Mouse (Mus musculus) effector memory CD4-positive, alpha-beta T cell, adult 5 months (primary cell): ENCODE results near the gene Slc6a2. TPM values are rescaled to one million over a fixed set of nuclear protein-coding genes. Genes with fewer than 3 reads are reported as not detected.

ENCODE experiments used
- polyA plus RNA-seq: library from polyadenylated mRNA; unstranded; fragments of 100-300 nt; shearing (Covaris generic); gene quantifications from one replicate; pipeline ENCODE4 v1.2.1, GENCODE M21; 2017

Gene Slc6a2
- not detected for polyA plus RNA-seq

GRCm38 (mm10) chr8:92959779-92960178, at the start of gene Slc6a2:
TSS of gene Slc6a2 (plus strand) at chr8:92960079.

GRCm38 (mm10) chr8:93048092-93048491, 88.2 kb downstream of the Slc6a2 start, which contains the start of gene Ces1a:
TSS of gene Ces1a (minus strand) at chr8:93048192.

Other genes with a start within 250 kb of the Slc6a2 start
- gene Mmp2, start 132.8 kb upstream of the Slc6a2 start, polyA plus RNA-seq, result not detected
- not detected for gene Lpcat2, start 104.7 kb upstream of the Slc6a2 start, polyA plus RNA-seq
- gene Capns2, start 58.7 kb upstream of the Slc6a2 start, polyA plus RNA-seq, result not detected
- not detected for gene Ces1a, start 88.1 kb downstream of the Slc6a2 start, polyA plus RNA-seq
- gene Ces1b, start 119.9 kb downstream of the Slc6a2 start, polyA plus RNA-seq, result not detected
- gene Ces1c, start 171.2 kb downstream of the Slc6a2 start, polyA plus RNA-seq, result not detected
- gene Ces1d, start 237.8 kb downstream of the Slc6a2 start, polyA plus RNA-seq, result not detected